Mouse (Mus musculus) kidney, adult 11 months (tissue): ENCODE measurements around the gene Gabrd.

Experiments used
- DNase-seq: peaks from one replicate; pipeline ENCODE4 v3.0.0; 2022

The Gabrd gene

GRCm38 (mm10) chr4:155343415-155344298 lies 54.3 kb downstream of the Gabrd start:
- DNase-seq = no peak

- DNase-seq = no peak
These were observed 61.4 kb downstream of the Gabrd start for GRCm38 (mm10) chr4:155336284-155337050.
